Mouse (Mus musculus): ENCODE measurements at regions not wholly inside any gene's neighbourhood (a gene's known extent, or its start where the extent isn't known, plus 50 kb on each side); places are given as distances from the start of the nearest gene placed in this dataset.
A peak's percentile ranks its signal among the peaks of the same experiment; 100 is the strongest.

DNA sequence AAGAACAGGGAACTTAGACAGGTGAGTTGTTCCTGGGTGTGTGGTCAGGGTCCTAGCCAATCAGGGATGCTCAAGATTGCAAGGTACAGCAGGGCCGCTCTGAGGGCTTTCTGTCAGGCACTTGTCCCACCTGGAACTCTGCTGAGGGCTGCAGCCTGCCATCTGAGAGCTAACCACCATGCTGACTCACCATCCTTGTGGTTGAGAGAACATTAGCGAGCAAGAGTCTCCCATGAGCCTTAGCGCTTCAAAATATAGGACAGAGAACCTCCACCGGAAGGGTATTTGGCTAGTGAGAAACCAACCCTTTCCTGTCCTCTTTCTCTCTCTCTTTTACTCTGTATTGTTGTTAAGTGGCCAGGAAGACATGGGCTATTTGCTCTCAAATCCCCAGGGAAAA is 104.1 kb upstream of the Rasgrp1 start:
- no peaks in the 10 kb centered on the region for H3K4me1 ChIP-seq (ENCODE audit: control insufficient read depth, insufficient read depth, insufficient read length, low read length)
- TF ChIP-seq POLR2A (IDR thresholded peaks at IDR 0.05; ENCODE audit: low read depth, low read length) (no peak), CTCF (IDR thresholded peaks at IDR 0.05; ENCODE audit: extremely low read depth, insufficient read length, insufficient replicate concordance, low read depth, low read length) (no peak)
- 0 out of 2 replicates have a peak overlapping the region, but pooled peaks have one; percentile 32 for H3K27ac ChIP-seq (ENCODE audit: insufficient read depth, low read depth, low read length)
- no peaks in the 10 kb centered on the region for H3K27me3 ChIP-seq (ENCODE audit: control insufficient read depth, insufficient read depth, low read length)
- WGBS, result 72% methylated on average over 4 of the region's 4 CpGs
- H3K4me3 ChIP-seq (ENCODE audit: low read depth, low read length), result no peak overlapping the region
- H3K36me3 ChIP-seq (ENCODE audit: control insufficient read depth, insufficient read depth, low read length), result no peaks in the 10 kb centered on the region

DNA sequence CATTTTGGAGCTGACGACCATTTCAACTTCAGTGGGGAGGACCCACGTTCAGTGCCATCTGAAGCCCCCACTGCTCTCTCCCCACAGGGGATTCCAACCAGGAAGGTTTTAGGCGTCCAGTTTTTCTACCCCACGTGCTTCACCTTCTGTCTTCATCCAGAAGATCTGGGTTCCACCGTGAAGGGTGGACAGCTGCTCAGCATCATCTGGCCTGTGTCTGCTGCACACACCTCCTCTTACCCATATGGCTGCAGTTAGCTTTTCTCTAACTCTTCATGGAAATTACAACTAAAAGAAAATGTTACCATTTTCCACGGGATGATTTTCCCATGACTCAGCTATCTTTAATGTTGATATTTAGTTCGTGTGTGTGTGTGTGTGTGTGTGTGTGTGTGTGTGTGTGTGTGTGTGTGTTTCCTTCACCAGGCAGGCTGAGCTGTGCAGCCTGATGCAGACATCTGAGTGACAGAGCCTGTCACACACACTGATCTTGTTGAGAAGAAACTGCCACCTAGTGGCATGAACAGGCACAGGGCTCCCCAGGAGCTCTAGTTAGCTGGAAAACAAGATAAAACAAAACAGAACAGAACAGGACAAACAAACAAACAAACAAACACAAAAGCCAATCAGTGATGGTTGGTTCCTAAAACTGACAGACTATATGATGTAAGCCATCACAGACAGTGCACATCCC is 107.5 kb upstream of the Rasgrp1 start:
- H3K4me3 ChIP-seq (ENCODE audit: low read depth, low read length), result no peak overlapping the region
- no peaks in the 10 kb centered on the region for H3K27me3 ChIP-seq (ENCODE audit: control insufficient read depth, insufficient read depth, low read length)
- TF ChIP-seq CTCF (IDR thresholded peaks at IDR 0.05; ENCODE audit: extremely low read depth, insufficient read length, insufficient replicate concordance, low read depth, low read length), result peak; percentile 23; the same call in 1 of the 2 replicates
- no peak for TF ChIP-seq POLR2A (IDR thresholded peaks at IDR 0.05; ENCODE audit: low read depth, low read length)
- H3K27ac ChIP-seq (ENCODE audit: insufficient read depth, low read depth, low read length), result no peak overlapping the region
- no peaks in the 10 kb centered on the region for H3K36me3 ChIP-seq (ENCODE audit: control insufficient read depth, insufficient read depth, low read length)
- no peaks in the 10 kb centered on the region for H3K4me1 ChIP-seq (ENCODE audit: control insufficient read depth, insufficient read depth, insufficient read length, low read length)
- 53% methylated on average over 7 of the region's 7 CpGs for WGBS

DNA sequence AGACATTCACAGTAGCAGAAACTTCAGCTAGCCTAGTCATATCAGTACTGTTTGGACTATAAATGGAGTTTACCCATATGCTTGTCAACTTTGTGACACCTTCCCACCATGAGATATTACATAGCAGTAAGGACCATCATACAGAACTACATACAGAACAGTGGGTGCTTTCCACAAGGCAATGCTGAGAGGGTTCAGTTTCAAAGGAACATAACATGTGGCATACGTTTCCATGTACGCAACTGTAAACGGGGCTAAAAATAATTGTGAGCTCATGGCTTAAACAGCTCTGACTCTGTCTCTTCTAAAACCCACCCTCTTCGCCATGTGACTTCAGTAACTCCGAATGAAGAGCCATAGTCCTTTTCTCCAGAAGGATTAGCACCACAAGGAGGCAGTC is 109.0 kb upstream of the Rasgrp1 start:
- H3K27ac ChIP-seq (ENCODE audit: insufficient read depth, low read depth, low read length), result no peak overlapping the region
- TF ChIP-seq POLR2A (IDR thresholded peaks at IDR 0.05; ENCODE audit: low read depth, low read length) (no peak), CTCF (IDR thresholded peaks at IDR 0.05; ENCODE audit: extremely low read depth, insufficient read length, insufficient replicate concordance, low read depth, low read length) (no peak)
- no peaks in the 10 kb centered on the region for H3K27me3 ChIP-seq (ENCODE audit: control insufficient read depth, insufficient read depth, low read length)
- 74% methylated on average over 5 of the region's 5 CpGs for WGBS
- H3K4me1 ChIP-seq (ENCODE audit: control insufficient read depth, insufficient read depth, insufficient read length, low read length), result no peaks in the 10 kb centered on the region
- H3K36me3 ChIP-seq (ENCODE audit: control insufficient read depth, insufficient read depth, low read length), result no peaks in the 10 kb centered on the region
- H3K4me3 ChIP-seq (ENCODE audit: low read depth, low read length), result no peak overlapping the region

DNA sequence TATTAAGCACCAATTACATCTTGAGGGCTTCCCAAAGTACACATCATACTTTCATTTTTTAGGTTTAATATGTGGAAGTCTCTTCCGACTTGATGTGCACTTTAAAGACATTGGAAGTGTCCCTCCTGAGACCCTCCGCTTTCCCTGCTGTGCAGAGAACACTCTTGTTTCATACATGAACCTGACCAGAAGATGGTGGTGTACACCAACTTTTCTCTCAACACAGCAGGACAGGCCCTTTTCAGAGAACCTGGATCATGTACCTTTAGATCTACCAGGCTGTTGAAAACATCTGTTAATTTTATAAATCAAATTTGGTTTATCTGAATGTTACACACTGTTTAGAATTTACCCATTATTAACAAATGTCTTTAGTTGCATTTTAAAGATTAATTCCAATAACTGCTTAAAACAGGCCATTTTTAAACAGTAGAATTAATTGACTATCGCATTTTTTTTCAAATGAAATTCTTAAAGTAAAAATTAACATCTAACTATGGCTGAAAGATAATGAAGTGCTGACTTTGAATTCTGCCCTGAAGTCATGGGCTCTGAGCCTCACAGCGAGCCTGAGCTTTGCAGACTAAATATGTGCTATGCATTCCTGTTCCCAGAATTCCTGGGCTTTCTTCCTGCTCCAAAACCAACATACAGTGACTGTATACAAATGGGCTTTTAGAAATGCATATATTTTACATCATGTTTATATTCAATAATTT is 112.4 kb upstream of the Rasgrp1 start:
- no peak overlapping the region for H3K4me3 ChIP-seq (ENCODE audit: low read depth, low read length)
- no peaks in the 10 kb centered on the region for H3K4me1 ChIP-seq (ENCODE audit: control insufficient read depth, insufficient read depth, insufficient read length, low read length)
- TF ChIP-seq POLR2A (IDR thresholded peaks at IDR 0.05; ENCODE audit: low read depth, low read length) (no peak), CTCF (IDR thresholded peaks at IDR 0.05; ENCODE audit: extremely low read depth, insufficient read length, insufficient replicate concordance, low read depth, low read length) (no peak)
- 74% methylated on average over 4 of the region's 4 CpGs for WGBS
- no peak overlapping the region for H3K27ac ChIP-seq (ENCODE audit: insufficient read depth, low read depth, low read length)
- no peaks in the 10 kb centered on the region for H3K27me3 ChIP-seq (ENCODE audit: control insufficient read depth, insufficient read depth, low read length)
- no peaks in the 10 kb centered on the region for H3K36me3 ChIP-seq (ENCODE audit: control insufficient read depth, insufficient read depth, low read length)

DNA sequence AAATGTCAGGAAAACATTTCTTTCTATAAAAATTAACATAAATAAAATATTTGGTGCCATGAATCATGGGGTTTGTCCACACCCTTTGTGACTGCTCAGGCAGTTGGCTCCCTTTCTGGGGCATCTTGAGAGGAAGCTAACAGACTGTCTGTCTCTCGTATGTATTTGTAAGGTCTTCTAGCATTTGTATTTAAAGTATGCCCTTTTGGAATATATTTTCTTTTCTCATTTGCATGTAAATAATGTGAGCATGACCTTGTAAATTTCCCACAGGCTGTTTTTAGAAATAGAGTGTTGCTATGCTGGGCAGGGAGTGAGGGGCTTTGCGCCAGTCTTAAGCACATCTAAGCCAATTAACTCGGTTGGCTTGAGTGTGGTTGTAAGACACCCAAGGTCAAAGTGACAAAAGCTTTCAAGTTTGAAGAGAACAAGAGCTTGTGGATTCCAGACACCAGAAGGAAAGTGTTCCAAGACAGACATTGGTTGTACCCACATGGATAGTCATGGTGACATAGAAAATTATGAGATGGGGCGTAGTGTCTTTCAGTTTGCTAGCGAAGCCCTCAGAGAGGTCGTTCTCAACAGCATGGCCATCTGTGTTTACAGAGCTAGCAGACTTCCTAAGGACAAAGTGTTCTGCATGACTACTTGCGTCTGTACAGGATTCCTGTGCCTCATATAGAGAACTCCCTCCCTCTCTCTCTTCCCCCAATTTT is 113.1 kb upstream of the Rasgrp1 start:
- TF ChIP-seq POLR2A (IDR thresholded peaks at IDR 0.05; ENCODE audit: low read depth, low read length) (no peak), CTCF (IDR thresholded peaks at IDR 0.05; ENCODE audit: extremely low read depth, insufficient read length, insufficient replicate concordance, low read depth, low read length) (no peak)
- H3K27me3 ChIP-seq (ENCODE audit: control insufficient read depth, insufficient read depth, low read length), result no peaks in the 10 kb centered on the region
- no peaks in the 10 kb centered on the region for H3K4me1 ChIP-seq (ENCODE audit: control insufficient read depth, insufficient read depth, insufficient read length, low read length)
- no peaks in the 10 kb centered on the region for H3K36me3 ChIP-seq (ENCODE audit: control insufficient read depth, insufficient read depth, low read length)
- 70% methylated on average over 7 of the region's 7 CpGs for WGBS
- H3K4me3 ChIP-seq (ENCODE audit: low read depth, low read length), result no peak overlapping the region
- H3K27ac ChIP-seq (ENCODE audit: insufficient read depth, low read depth, low read length), result no peak overlapping the region

DNA sequence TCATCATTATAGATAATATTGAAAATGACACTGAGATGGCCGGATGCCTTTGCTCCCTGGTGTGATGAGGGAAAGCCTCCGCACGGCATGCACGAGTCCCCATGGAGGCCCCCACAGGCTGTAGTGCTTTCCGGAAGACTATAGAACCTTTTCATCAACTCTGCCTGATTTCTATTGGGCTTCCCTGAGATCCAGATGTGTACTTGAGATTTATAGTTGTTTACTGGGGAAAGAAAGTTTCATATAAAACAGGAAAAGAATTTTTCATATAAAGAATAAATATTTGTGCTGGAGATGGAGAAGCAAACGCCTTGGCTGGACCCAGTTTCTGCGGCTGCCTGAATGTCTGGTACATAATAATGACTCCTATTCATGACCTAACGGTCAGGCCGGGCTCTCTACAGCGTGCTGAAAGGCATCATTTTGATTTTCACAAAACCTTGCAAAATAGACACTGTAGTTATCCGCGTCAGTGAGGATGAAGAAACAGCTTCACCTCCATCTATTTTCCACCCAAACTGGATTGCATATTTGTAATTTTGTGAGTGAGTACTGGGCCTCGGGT is 113.7 kb upstream of the Rasgrp1 start:
- no peak for TF ChIP-seq CTCF (IDR thresholded peaks at IDR 0.05; ENCODE audit: extremely low read depth, insufficient read length, insufficient replicate concordance, low read depth, low read length)
- TF ChIP-seq POLR2A (IDR thresholded peaks at IDR 0.05; ENCODE audit: low read depth, low read length), result no peak
- WGBS, result 83% methylated on average over 13 of the region's 13 CpGs
- Histone ChIP-seq H3K4me1 (ENCODE audit: control insufficient read depth, insufficient read depth, insufficient read length, low read length) (no peaks in the 10 kb centered on the region), H3K4me3 (ENCODE audit: low read depth, low read length) (no peak overlapping the region), H3K36me3 (ENCODE audit: control insufficient read depth, insufficient read depth, low read length) (no peaks in the 10 kb centered on the region), H3K27me3 (ENCODE audit: control insufficient read depth, insufficient read depth, low read length) (no peaks in the 10 kb centered on the region), H3K27ac (ENCODE audit: insufficient read depth, low read depth, low read length) (no peak overlapping the region)

Data from small intestine, adult 2 months (tissue).